Mouse (Mus musculus): ENCODE data around the gene Pax4. TPM values are rescaled to one million over a fixed set of nuclear protein-coding genes. Genes with fewer than 3 reads are reported as not detected.

The Pax4 gene
- not detected for polyA plus RNA-seq (2017; shearing (Covaris generic))

GRCm38 (mm10) chr6:28449253-28449652, at the start of gene Pax4:
TSS of gene Pax4 (minus strand) at chr6:28449353.

GRCm38 (mm10) chr6:28474839-28475238, 25.7 kb upstream of the Pax4 start, which contains the start of gene Snd1:
TSS of gene Snd1 (plus strand) at chr6:28475139.

GRCm38 (mm10) chr6:28428290-28428689, 20.9 kb downstream of the Pax4 start, which contains the start of gene Gcc1:
TSS of gene Gcc1 (minus strand) at chr6:28428390.

GRCm38 (mm10) chr6:28427096-28427839, 21.9 kb downstream of the Pax4 start, which contains the start of gene Fscn3:
TSS of gene Fscn3 (plus strand) at chr6:28427789.

GRCm38 (mm10) chr6:28423313-28423712, 25.8 kb downstream of the Pax4 start, which contains the start of gene Arf5:
TSS of gene Arf5 (plus strand) at chr6:28423560.

GRCm38 (mm10) chr6:28397681-28398203, 51.4 kb downstream of the Pax4 start, which contains the start of gene Zfp800:
TSS of gene Zfp800 (minus strand) at chr6:28398005.

Other genes with a start within 250 kb of the Pax4 start
- gene Zfp800, start 51.3 kb downstream of the Pax4 start, polyA plus RNA-seq (2017; shearing (Covaris generic)): 38.1 TPM
- gene Arf5, start 25.8 kb downstream of the Pax4 start, polyA plus RNA-seq (2017; shearing (Covaris generic)): 72.8 TPM
- not detected for gene Fscn3, start 21.6 kb downstream of the Pax4 start, polyA plus RNA-seq (2017; shearing (Covaris generic))
- 32.6 TPM for gene Gcc1, start 21.0 kb downstream of the Pax4 start, polyA plus RNA-seq (2017; shearing (Covaris generic))
- gene Snd1, start 25.8 kb upstream of the Pax4 start, polyA plus RNA-seq (2017; shearing (Covaris generic)): 109 TPM